Mouse (Mus musculus): ENCODE results near the gene Oxct1.

GRCm38 (mm10) chr15:4085600-4086384, 59.6 kb downstream of the Oxct1 start:
- no peak for TF ChIP-seq CTCF (IDR thresholded peaks at IDR 0.05)
- TF ChIP-seq EP300 (IDR thresholded peaks at IDR 0.05; ENCODE audit: insufficient read depth, low read depth, low read length), result no peak
